Mouse (Mus musculus): ENCODE measurements around the gene Map7d2.
"Not testable (repeated sequence)": the region's sequence is repeated elsewhere in the genome, so short reads cannot be mapped to it uniquely, and the experiment has no call there.

The Map7d2 gene

GRCm38 (mm10) chrX:159414130-159414828, at the start of gene Map7d2:
Map7d2 (plus strand) TSS chrX:159414572.
- DNase-seq (ENCODE audit: low spot score in 2 of 2) = peak in 1 of 2 experiments; percentile 0

DNA sequence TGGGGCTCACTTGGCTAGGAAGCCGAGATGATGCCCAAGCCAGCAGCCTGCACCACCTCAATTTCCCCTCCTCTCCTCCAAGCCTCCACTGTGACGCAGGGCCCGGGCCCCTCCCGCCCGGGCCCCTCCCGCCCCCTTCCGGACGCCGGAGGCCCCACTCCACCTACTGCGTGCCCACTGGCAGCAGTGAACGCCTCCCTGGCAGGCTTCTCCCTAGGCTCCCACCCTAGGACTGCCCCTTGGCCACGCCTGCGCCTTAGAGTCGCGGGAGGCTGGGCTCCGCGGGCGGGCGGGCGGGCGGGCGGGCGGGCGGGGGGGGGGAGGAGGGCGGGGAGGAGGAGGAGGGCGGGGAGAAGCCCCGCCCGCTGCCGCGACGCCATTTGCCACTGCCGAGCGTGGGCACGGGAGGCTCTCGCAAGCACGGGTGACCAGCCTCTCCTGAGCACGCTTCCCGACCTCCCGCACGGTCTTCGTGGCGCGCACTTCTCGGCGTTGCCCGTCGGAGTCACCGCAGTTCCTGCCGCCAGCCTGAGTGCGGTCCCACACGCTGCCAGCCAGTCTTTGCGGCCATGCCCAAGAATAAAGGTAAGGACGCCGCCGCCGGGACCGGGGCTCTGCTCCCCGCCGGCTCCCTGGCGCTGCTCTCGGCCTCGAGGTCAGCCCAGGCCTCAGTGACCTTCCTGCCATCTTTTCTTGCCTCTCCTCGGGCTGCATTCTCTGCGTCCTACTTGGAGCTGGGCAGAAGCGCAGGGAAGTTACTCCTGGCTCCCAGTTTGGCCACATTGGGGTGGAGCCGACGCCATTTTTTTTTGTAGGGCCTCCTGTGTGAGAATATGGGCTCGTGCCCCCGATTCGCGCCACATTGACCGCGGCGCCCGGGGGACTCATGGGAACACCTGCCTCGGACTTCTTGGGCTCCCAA, 42.3 kb upstream of the Map7d2 start, which contains the start of gene Eif1ax:
TSS of gene Eif1ax (plus strand) at position 348 of the 922 bp plus-strand sequence.
- peak; percentile 60 to 61 for DNase-seq (ENCODE audit: low spot score in 2 of 2)

DNA sequence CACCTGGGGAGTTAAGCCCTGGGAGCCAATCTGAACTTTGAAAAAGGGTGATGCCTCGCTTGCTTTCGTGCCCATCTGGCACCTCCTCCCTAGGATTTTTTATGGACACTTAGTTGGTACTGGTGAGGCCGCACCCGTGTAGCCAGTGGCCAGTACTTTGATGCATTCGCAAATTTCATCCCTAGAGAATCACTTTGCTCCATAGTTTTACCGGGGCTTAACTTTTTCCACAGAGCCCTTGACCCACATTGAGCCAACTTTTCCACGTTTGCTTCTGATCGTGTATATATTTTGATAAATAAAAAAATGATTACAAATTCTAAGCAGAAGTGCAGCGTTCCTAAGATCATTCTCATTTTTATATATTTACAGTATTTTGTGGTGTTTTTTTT, 41.6 kb upstream of the Map7d2 start:
- DNase-seq (ENCODE audit: low spot score in 2 of 2) = no peak

DNA sequence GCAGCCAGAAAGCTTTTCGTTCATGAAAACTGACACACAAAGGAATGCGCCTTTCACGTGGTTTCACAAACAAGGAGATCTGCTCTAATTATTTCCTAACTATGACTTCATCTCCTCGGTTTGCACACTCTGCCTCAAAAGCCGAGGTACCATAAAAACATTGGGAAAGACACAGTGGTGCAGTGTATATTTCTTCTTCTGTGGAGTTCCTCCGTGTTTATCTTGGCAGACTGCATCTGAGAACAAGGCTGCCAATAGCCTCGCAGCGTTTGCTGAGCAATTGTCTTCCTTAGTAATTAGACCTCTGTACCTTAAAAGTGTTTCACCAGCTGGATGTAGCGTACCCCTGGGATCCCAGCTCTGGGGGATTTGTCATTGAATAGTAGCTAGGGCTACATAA, 27.3 kb upstream of the Map7d2 start:
- no peak for DNase-seq (ENCODE audit: low spot score in 2 of 2)

GRCm38 (mm10) chrX:159388953-159389352, 25.4 kb upstream of the Map7d2 start:
- no peak for DNase-seq (ENCODE audit: low spot score in 2 of 2)

DNA sequence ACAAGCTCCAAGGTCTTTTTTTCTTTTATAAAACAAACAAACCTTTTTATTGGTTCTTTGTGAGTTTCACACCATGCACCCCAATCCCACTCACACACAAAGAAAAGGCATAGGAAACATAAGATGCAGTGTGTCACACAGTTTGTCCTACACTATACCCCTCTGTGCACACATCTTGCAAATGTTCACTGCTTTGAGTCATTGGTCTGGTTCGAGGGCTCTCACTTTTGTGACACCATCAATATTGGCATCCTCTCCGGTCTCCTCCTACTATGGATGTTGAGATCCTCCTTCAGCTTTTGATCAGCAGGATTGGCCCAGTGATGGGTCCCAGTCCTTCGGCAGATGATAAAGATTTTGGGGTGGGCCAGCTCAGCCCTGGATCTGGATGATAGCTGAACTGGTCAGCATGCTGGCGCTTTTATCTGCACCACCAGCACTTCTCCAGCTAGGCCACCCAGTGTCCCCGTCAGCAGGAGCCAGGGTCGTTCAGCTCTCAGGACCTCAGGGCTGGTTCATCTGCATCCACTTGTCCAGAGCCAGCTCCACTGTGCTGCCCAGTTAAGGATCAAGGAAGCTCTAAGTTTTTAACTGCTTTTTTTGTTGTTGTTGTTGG, 23.9 kb upstream of the Map7d2 start:
- no peak for DNase-seq (ENCODE audit: low spot score in 2 of 2)

GRCm38 (mm10) chrX:159391239-159391638, 23.1 kb upstream of the Map7d2 start:
- no peak for DNase-seq (ENCODE audit: low spot score in 2 of 2)

GRCm38 (mm10) chrX:159409253-159409652, 5.1 kb upstream of the Map7d2 start:
- DNase-seq (ENCODE audit: low spot score in 2 of 2) = no peak

- DNase-seq (ENCODE audit: low spot score in 2 of 2) = peak in 1 of 2 experiments; percentile 2
Measured at GRCm38 (mm10) chrX:159414829-159415673, 679 bp downstream of the Map7d2 start.

- DNase-seq (ENCODE audit: low spot score in 2 of 2) = not testable (repeated sequence)
Measured at GRCm38 (mm10) chrX:159430507-159430906, 16.1 kb downstream of the Map7d2 start.

DNA sequence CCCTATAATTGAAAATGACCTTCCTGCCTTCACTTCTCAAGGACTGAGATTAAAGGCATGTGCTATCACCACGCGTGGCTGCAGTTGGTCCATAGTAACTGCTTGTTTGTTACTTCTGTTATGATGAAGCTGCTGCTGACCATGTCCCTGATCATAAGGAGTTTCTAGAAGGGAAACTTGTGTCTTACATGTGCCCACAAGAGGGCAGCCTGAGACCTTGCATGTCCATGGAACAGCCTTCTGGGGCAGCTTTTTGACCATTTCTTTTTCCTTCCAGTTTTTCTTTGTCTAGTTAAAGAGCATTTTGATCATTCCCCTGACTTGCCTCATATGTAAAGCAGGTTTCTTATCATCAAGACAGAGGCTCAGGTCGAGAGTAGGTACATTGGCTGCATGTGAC, 27.8 kb downstream of the Map7d2 start:
- peak in 1 of 2 experiments; percentile 6 for DNase-seq (ENCODE audit: low spot score in 2 of 2)

DNA sequence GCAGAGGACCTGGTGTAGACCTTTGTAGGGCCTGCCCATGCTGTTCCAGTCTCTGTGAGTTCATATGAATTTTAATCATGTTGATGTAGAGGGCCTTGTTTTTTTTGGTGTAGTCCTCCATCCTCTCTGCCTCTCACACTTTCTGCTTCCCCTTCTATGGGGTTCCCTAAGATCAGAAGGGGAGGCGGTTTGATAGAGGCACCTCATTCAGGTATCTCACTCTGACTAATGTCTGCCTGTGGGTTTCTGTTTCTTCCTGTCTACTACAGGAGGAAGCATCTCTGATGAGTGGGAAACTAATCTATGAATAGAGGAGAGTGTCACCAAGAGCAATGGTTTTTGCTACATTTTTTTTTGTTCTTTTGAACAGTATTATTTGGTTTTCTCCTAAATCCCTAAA, 32.8 kb downstream of the Map7d2 start:
- no peak for DNase-seq (ENCODE audit: low spot score in 2 of 2)

GRCm38 (mm10) chrX:159459006-159459654, 44.8 kb downstream of the Map7d2 start:
- DNase-seq (ENCODE audit: low spot score in 2 of 2) = no peak

GRCm38 (mm10) chrX:159474799-159475198, 60.4 kb downstream of the Map7d2 start:
- no peak for DNase-seq (ENCODE audit: low spot score in 2 of 2)

DNA sequence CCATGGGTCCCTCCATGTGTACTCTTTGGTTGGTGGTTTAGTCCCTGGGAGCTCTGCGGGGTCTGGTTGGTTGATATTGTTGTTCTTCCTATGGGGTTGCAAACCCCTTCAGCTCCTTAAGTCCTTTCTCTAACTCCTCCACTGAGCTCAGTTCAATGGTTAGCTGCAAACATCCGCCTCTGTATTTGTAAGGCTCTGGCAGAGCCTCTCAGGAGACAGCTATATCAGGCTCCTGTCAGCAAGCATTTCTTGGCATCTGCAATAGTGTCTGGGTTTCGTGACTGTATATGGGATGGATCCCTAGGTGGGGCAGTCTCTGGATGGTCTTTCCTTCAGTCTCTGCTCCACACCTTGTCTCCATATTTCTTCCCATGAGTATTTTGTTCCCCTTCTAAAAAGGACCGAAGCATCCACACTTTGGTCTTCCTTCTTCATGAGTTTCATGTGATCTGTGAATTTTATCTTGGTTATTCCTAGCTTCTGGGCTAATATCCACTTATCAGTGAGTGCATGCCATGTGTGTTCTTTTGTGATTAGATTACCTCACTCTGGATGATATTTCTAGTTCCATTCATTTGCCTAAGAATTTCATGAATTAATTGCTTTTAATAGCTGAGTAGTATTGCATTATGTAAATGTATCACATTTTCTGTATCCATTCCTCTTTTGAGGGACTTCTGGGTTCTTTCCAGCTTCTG, 64.0 kb downstream of the Map7d2 start:
- not testable (repeated sequence) for DNase-seq (ENCODE audit: low spot score in 2 of 2)

DNA sequence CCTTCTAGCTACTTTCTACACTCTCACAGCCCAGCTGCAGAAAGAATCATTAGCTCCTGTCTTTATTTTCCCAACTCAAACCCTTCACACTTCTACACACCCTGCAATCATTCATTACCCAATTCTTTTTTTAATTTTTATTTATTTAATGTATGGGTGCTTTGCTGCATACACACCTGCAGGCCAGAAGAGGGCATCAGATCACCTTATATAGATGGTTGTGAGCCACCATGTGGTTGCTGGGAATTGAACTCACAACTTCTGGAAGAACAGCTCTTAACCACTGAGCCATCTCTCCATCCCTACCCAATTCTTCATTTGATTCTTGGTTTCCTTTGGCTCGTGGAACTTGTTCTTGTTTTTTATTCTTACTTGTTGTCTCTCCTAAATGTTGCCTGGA, 69.9 kb downstream of the Map7d2 start:
- no peak for DNase-seq (ENCODE audit: low spot score in 2 of 2)

DNA sequence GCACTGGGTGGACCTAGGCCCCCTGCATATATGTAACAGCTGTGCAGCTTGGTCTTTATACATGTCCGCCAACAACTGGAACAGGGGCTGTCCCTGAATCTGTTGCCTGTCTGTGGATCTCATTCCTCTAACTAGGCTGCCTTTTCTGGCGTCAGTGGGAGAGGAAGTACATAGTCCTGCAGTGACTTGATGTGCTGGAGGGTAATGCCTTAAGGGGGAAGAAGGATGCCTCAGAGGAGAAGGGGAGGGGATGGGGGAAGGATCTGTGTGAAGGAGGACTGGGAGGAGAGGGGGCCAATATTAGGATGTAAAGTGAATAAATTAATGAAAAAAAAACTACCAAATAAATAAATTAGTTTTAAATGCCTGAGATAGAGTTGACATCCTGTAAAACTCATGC, 88.8 kb downstream of the Map7d2 start:
- DNase-seq (ENCODE audit: low spot score in 2 of 2) = no peak

GRCm38 (mm10) chrX:159508331-159509036, 94.1 kb downstream of the Map7d2 start:
- no peak for DNase-seq (ENCODE audit: low spot score in 2 of 2)

DNA sequence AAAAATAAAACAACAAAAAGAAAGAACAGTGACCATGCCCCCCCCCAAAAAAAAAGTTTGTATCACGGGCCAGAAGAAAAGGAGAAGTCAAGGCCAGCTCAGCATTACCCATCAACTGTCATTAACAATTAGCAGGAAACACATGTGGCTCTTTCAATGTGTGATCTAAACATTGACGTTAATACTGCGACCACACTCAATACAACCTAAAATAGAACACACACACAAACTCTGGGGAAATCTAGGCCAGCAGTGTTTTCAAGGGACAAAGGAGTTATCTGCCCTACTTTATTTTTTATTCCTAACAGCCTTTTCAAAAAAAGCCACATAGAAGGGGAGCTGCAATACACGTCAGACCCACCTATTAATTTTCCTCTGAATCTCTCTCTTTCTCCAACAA, 94.7 kb downstream of the Map7d2 start:
- DNase-seq (ENCODE audit: low spot score in 2 of 2) = no peak

Measured in urinary bladder, adult 18-20 months (tissue).